Mouse (Mus musculus): ENCODE measurements around the gene Gm20518. TPM values are rescaled to one million over a fixed set of nuclear protein-coding genes. Genes with fewer than 3 reads are reported as not detected.
A peak's percentile ranks its signal among the peaks of the same experiment; 100 is the strongest.

Gm20518 gene
- total and polyA plus RNA-seq, 3 experiments, result 0.35 to 0.53 TPM; not detected in 1

DNA sequence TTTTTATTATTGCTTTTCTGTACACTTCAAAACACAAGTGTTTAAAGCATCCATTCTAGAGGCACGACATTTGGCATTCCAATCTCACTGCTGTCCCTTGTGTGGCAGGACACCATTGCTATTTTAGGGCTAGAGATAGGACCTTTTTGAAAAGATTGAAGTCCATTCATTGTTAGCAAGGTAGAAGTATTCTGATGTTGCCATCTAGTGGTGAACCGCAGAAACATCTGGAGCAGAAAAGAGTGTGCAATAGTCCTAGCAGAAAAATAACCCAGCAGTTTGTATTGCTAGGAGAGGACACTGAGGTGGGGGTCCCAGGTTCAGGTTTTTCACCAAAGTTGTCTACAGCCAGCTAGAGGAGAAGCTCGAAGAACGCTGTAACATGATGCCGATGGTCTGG, 79.4 kb downstream of the Gm20518 start:
- Histone ChIP-seq H3K36me3 (ENCODE audit: control insufficient read depth in 1 of 2, insufficient read depth in 2 of 2, low read length in 2 of 2) (peaks cover 0 to 5% of the 10 kb centered on the region in 2 experiments; a peak in 2 of 4 replicates), H3K9me3 (replicated peaks; ENCODE audit: insufficient read depth, low read length) (no peaks in the 10 kb centered on the region), H3K4me1 (ENCODE audit: control insufficient read depth in 1 of 2, insufficient read depth in 2 of 2, low read length in 2 of 2) (peaks cover 2 to 12% of the 10 kb centered on the region in 2 experiments; a peak in 3 of 4 replicates), H3K27ac (ENCODE audit: control insufficient read depth, low read depth, low read length) (no peak overlapping the region), H3K9ac (ENCODE audit: control insufficient read depth, low read depth, low read length, poor library complexity, severe bottlenecking) (no peak overlapping the region), H3K4me3 (ENCODE audit: control insufficient read depth in 1 of 2, insufficient read depth in 1 of 2, low read depth in 2 of 2, low read length in 2 of 2) (no peak overlapping the region), H3K79me2 (ENCODE audit: control insufficient read depth, insufficient read depth, low read length, poor library complexity) (peaks cover 2% of the 10 kb centered on the region; the same call in 1 of the 2 replicates), H3K27me3 (ENCODE audit: control insufficient read depth in 1 of 2, insufficient read depth in 2 of 2, low read length in 2 of 2) (no peaks in the 10 kb centered on the region)
- peak; percentile 72 for DNase-seq (ENCODE audit: low read depth, low spot score)
- TF ChIP-seq ZC3H11A (IDR thresholded peaks at IDR 0.05; ENCODE audit: low read depth, low read length) (peak; percentile 96), ETS1 (IDR thresholded peaks at IDR 0.05; ENCODE audit: low read depth, low read length) (no peak), RCOR1 (IDR thresholded peaks at IDR 0.05; ENCODE audit: low read depth, low read length) (no peak), CTCF (IDR thresholded peaks at IDR 0.05 in 2 of 3, conservative IDR thresholded peaks at IDR 0.05 in 1 of 3; ENCODE audit: control insufficient read depth in 1 of 3, insufficient read depth in 1 of 3, low read depth in 2 of 3, low read length in 3 of 3, poor library complexity in 1 of 3, severe bottlenecking in 1 of 3) (peak; percentile 45 to 97 (median 90)), ELF1 (IDR thresholded peaks at IDR 0.05; ENCODE audit: low read depth, low read length) (no peak), SMC3 (IDR thresholded peaks at IDR 0.05; ENCODE audit: low read depth, low read length) (peak; percentile 96), POLR2A (IDR thresholded peaks at IDR 0.05; ENCODE audit: control insufficient read depth in 1 of 2, insufficient read depth in 1 of 2, low read depth in 1 of 2, low read length in 2 of 2, poor library complexity in 1 of 2) (no peak), HCFC1 (IDR thresholded peaks at IDR 0.05; ENCODE audit: low read depth, low read length) (peak; percentile 13; the same call in 1 of the 2 replicates), EP300 (IDR thresholded peaks at IDR 0.05; ENCODE audit: low read depth in 1 of 2, low read length in 2 of 2) (no peak), POLR2AphosphoS5 (IDR thresholded peaks at IDR 0.05; ENCODE audit: borderline replicate concordance, low read depth, low read length) (no peak), ZMIZ1 (IDR thresholded peaks at IDR 0.05; ENCODE audit: low read depth, low read length) (no peak), UBTF (IDR thresholded peaks at IDR 0.05; ENCODE audit: borderline replicate concordance, insufficient read depth, low read depth, low read length) (no peak), SIN3A (IDR thresholded peaks at IDR 0.05; ENCODE audit: low read length) (peak; percentile 54; the same call in 1 of the 2 replicates), TBP (IDR thresholded peaks at IDR 0.05; ENCODE audit: low read depth, low read length) (0 out of 2 replicates have a peak, but pooled peaks have one; percentile 20), POLR2AphosphoS2 (IDR thresholded peaks at IDR 0.05; ENCODE audit: low read length) (no peak), RAD21 (IDR thresholded peaks at IDR 0.05; ENCODE audit: low read depth, low read length) (peak; percentile 97), MYC (IDR thresholded peaks at IDR 0.05; ENCODE audit: low read depth, low read length) (peak; percentile 30; the same call in 1 of the 2 replicates)

DNA sequence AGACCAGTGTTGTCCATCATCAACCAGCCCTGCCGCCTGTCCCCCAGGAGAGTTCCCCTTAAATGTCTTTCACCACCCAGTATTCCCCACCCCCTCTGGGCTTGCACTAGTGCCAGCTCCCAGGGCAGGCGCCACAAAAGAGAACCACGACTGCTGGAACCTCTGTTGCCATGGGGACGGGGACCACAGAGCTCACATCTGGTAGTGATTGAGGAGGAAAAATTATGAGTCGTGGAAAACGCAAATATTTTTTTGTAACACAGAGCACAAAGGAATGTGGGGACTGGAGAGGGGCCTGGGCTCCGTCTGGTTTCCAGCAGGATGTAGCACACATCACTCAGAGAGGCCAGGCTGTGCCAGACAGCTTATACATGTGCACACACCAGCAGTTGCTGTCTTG, 81.8 kb downstream of the Gm20518 start:
- H3K27ac ChIP-seq (ENCODE audit: control insufficient read depth, low read depth, low read length), result no peak overlapping the region
- H3K4me1 ChIP-seq (ENCODE audit: control insufficient read depth in 1 of 2, insufficient read depth in 2 of 2, low read length in 2 of 2), result peaks cover 2 to 29% of the 10 kb centered on the region in 2 experiments; a peak in 3 of 4 replicates
- H3K4me3 ChIP-seq (ENCODE audit: control insufficient read depth in 1 of 2, insufficient read depth in 1 of 2, low read depth in 2 of 2, low read length in 2 of 2), result no peak overlapping the region
- no peak for DNase-seq (ENCODE audit: low read depth, low spot score)
- no peak overlapping the region for H3K9ac ChIP-seq (ENCODE audit: control insufficient read depth, low read depth, low read length, poor library complexity, severe bottlenecking)
- H3K79me2 ChIP-seq (ENCODE audit: control insufficient read depth, insufficient read depth, low read length, poor library complexity), result peaks cover 5% of the 10 kb centered on the region; the same call in 1 of the 2 replicates
- H3K9me3 ChIP-seq (replicated peaks; ENCODE audit: insufficient read depth, low read length), result no peaks in the 10 kb centered on the region
- no peaks in the 10 kb centered on the region for H3K27me3 ChIP-seq (ENCODE audit: control insufficient read depth in 1 of 2, insufficient read depth in 2 of 2, low read length in 2 of 2)
- TF ChIP-seq EP300 (IDR thresholded peaks at IDR 0.05; ENCODE audit: low read depth in 1 of 2, low read length in 2 of 2) (no peak), MYB (IDR thresholded peaks at IDR 0.05; ENCODE audit: low read depth, low read length) (no peak), POLR2A (IDR thresholded peaks at IDR 0.05; ENCODE audit: control insufficient read depth in 1 of 2, insufficient read depth in 1 of 2, low read depth in 1 of 2, low read length in 2 of 2, poor library complexity in 1 of 2) (no peak), NELFE (IDR thresholded peaks at IDR 0.05; ENCODE audit: low read depth, low read length) (no peak), CHD2 (IDR thresholded peaks at IDR 0.05; ENCODE audit: low read length) (no peak), E2F4 (IDR thresholded peaks at IDR 0.05; ENCODE audit: borderline replicate concordance, low read depth, low read length) (no peak)
- peaks cover 0 to 5% of the 10 kb centered on the region in 2 experiments; a peak in 2 of 4 replicates for H3K36me3 ChIP-seq (ENCODE audit: control insufficient read depth in 1 of 2, insufficient read depth in 2 of 2, low read length in 2 of 2)

Measured in MEL (cell line).